Mouse (Mus musculus): ENCODE results near the gene Fhl2. TPM values are rescaled to one million over a fixed set of nuclear protein-coding genes. Genes with fewer than 3 reads are reported as not detected.

Gene Fhl2
- polyA plus RNA-seq, 1 experiment, result 44.8 TPM

Other genes starting within 250 kb of the Fhl2 start
- gene Gpr45, start 244.1 kb downstream of the Fhl2 start, polyA plus RNA-seq (2012; rRNA removed), result 0.29 and 0.67 TPM in 2 replicates
- 10.3 and 16.3 TPM in 2 replicates for gene Tgfbrap1, start 98.3 kb downstream of the Fhl2 start, polyA plus RNA-seq (2012; rRNA removed)
- gene AI597479, start 98.3 kb downstream of the Fhl2 start, polyA plus RNA-seq (2012; rRNA removed), result 3.8 TPM in 2 replicates
- gene Nck2, start 247.6 kb upstream of the Fhl2 start, polyA plus RNA-seq (2012; rRNA removed), result 29.8 and 42.0 TPM in 2 replicates

Data from large intestine, adult 2 months (tissue).